Mouse (Mus musculus) R1 (cell line): ENCODE results near the gene Pheta2.
A peak's percentile ranks its signal among the peaks of the same experiment; 100 is the strongest.
"Not testable (repeated sequence)": the region's sequence is repeated elsewhere in the genome, so short reads cannot be mapped to it uniquely, and the experiment has no call there.

Source experiments
- DNase-seq: peaks from one replicate; pipeline ENCODE4 v3.0.0-alpha.2; 2018; ENCODE audit warnings: low read depth, low spot score

Gene Pheta2

DNA sequence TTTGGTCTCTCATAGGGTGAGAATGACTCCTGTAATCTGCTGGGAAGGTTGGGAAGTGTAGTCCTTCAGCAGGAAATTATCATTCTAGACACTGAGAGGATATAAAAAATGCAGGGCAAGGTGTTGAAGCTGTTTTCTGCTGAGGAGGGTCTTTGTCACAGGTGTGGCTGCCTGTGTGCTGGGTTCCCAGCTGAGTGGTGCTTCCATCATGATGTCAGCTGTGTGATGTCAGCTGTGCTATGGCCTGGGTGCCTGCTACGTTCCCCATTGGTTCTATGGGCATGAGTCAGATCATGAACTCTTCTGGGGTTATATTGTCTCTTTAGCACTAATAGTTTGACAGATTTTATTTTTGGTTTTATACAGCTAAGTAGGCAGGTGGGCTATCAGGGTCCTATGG lies 30.1 kb downstream of the Pheta2 start:
- no peak for DNase-seq

DNA sequence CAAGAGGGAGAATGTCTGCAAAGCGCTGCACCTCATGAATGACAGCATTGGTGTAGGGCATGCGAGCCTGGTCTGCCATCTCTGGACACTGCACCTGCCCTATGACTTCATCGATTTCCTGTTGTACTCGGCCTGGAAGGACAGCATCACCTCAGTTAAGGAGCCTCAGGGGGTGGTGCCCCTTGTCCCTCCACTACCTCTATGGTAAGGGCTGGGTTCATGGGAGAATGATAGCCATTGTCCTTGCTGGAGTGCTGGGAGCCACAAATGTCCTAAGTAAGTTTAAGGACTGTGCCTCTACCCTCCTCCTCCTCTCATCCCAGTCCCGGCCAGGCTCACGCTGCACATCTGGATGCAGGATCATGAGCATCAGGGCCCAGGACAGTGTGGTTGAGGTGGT lies 33.7 kb downstream of the Pheta2 start:
- DNase-seq = no peak

DNA sequence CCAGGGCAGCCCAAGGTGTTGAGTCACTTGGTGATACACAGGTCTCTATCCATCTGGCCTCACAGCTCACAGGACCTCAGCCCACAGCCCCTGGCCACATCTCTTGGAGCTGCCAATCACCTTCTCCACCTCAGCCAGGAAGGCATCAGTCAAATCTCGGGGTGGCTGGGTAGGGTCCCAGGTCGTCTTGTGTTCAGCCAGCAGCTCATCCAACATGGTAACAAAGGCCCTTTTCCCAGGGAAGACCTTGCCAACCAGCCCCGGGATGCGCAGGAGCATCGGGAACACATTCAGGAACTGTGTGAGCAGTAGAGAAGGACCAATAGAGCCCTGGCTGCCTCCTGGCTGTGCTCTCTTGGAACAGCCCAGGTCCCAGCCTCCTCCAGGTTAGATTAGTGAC lies 34.2 kb downstream of the Pheta2 start:
- no peak for DNase-seq

DNA sequence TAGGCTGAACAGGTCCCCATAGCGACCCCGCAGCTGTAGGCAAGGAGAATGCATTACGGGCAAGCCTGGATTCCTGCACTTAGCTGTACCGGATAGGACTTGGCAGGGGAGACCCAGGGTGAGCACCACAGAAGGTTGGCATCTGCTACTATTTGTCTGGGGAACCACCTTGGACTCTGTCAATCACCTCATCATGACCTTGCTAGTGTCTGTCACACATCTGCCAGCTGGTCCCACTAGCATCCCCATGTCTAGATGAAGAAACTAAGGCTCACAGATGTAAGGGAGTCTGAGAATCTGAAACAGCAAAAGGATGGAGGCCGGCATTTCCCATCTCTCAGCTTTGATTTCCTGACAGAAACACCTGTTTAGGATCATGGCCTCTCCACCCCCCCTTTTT lies 35.7 kb downstream of the Pheta2 start:
- no peak for DNase-seq

DNA sequence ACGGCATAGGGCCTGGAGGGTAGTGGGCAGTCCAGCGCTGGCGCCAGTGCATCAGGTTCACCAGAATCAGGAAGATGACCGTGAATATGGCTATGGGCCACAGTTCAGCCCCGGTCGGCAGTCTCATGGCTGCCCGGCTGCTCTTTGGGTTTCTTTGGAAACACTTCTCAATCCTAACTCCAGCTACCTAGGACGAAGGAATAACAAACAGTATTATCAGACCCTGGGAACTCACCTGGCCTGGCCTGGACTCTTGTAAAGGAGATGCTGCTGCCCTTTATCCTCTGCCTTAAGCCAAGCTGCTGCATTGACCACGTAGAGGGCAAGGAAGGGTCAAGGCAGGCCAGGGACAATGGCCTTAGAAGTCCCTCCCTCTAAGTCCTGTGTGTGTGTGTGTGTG lies 37.1 kb downstream of the Pheta2 start:
- no peak for DNase-seq

DNA sequence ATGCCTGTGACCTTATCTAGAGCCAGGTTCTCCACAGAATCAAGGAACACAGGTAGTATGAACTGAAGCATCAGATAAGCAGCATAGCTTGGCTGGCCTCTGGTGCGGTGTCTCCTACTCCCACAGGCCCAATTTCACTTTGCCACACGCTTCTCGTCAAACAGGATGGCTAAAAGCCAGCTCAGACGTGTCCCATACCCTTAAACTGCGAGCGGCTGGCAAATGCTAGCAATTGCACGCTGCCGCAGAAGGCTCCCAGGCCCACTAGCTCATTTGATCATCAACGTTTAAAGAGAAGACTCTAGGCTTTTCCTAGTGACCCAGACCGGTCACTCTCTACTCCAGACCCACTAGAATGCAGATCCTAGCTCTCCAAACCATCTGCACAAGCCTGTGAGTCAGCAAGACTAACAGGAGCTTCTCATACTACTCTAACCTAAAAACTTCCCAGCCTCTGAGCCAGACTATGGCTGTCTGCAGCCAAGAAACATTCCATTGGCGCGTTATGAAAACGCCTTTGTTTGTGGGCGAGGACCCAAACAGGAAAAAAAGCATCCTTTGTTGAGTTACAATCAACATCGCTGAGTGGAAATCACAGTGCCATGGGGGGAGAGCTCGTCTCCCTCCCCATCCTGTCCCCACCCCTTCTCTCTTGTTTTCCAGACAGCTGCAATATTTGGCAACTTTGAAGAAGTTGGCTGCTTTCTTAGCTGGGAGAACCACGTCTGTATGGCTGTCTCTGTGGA lies 37.8 kb downstream of the Pheta2 start:
- DNase-seq = no peak

DNA sequence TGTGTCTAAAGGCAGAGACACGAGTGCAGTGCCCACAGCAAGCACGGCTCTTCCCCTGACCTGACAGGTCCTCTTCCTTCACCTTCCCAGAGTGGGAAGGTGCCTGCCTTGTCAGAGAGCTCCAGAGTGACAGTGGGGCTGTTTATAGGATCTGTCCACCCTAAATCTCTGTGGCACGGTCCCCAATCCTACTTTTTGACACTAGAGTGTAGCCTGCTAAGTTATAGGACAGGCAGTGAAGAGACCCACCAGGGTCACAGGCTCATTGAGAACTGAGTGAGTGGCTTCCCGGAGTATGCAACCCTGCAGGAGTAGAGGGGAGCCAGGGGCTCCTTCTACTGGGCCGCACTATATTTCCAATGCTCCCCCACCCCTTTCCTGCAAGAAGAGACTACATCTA lies 39.0 kb downstream of the Pheta2 start:
- DNase-seq = no peak

DNA sequence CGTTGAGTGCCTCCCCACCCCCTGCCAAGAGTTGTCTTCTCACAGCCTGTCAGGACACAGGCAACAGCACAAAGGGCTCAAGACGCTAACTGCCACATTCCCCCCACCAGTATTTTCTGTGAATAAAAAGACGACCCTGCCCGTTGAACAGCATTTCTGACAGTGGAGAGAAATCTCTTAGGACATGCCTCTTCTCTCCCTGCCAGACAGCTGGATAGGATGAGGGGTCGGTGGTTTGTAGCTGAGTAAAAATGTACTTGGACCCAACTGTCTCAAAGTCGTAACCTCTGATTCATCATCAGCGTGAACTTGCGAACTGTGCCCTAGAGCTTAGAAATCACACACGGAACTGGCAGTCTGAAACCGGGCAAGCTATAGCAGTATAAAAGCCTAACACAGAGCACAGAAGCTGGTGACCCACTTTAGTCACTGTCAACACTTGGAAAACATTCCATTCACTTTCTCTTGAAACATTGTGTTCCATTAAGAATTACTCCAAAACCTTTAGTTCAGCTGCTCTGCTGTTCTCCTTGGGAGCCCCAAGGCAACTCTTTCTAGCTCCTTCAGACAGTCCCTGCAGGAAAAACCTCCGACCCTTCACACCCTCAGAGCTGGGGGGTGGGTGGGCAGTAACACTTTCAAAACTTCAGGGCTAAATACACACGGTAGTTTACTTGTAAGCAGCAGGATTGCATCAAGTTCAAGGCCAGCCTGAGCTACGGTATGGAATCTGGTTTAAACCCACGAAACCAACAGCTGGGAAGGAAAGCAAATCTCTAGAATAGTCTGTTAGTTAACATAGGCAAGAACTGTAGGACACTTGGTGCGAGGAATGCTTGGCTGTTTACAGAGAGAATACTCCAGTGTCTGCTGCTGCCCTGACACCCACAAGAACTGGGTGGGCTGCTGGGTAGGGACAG lies 39.8 kb downstream of the Pheta2 start:
- DNase-seq = no peak

DNA sequence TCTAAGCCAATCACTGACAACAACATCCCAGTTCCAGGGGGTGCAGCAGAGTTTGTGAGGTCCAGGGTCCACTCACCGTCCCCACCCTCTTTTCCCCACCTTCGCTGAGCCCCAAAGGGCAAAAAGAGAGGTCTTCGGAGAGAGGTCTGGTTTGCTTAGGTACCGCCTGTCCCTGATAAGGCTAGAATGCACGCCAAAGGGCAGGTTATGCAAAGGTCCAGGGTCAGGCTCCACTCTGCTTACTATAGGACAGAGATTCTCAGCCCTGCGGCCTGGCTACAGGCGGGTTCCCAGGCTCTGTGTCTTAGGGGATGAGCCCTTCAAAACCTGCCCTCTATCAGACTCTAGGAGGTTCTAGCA lies 40.7 kb downstream of the Pheta2 start:
- no peak for DNase-seq

DNA sequence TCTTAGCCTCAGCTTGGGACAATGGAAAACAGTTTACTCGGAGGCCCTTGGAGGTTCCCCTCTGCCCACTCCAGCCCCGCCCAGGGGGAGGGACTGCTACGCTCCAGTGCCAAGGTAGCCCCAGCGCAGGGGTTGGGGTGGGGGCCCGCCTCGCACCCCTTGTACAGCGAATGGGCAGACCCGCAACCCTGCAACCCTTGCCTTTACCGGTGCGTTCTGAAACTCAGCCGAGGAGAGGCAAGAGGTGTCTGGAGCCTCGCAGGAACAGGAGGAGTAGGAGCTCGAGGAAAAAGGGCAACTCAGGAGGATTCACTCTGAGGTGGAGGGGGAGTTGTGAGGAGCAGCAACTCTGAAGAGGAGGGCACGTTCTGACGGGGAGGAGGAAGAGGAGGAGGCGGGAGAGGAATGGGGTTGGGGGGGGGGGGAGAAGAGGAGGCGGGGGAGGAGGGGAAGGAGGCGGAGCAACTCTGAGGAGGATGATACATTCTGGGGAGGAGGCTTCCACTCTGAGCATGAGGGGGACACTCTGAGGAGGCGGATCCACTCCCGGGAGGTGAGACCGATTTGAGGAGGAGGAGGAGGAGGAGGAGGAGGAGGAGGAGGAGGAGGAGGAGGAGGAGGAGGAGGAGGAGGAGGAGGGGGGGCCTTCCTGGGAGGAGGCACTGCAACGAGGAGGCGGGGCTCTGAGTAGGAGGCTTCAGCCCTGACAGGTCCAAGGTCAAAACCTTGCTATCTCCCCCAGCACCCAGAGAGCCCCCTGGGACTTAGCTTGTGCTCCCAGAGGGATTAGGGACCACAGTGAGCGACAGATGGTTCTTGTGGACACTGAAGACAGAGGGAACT lies 41.4 kb downstream of the Pheta2 start, which contains the start of gene Cyp2d22:
Gene Cyp2d22 (minus strand): TSS at position 390 of the 843 bp plus-strand sequence.
- peak; percentile 48 for DNase-seq

DNA sequence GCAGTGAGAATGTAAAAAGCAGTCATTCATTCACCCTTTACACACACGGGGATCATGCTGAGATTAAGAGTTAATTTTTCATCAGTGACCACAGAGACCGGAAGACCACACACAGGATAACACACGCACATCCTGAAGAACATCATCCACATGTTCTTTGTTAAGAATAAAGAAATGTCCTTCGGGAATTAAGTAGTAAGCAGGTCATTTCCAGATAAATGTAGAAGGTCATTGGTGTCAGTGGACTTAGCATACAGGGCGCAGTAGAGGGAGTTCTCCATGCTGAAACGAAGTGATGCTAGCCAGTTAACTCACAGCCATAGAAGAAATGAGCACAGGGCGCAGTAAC lies 41.9 kb downstream of the Pheta2 start:
- DNase-seq = no peak

DNA sequence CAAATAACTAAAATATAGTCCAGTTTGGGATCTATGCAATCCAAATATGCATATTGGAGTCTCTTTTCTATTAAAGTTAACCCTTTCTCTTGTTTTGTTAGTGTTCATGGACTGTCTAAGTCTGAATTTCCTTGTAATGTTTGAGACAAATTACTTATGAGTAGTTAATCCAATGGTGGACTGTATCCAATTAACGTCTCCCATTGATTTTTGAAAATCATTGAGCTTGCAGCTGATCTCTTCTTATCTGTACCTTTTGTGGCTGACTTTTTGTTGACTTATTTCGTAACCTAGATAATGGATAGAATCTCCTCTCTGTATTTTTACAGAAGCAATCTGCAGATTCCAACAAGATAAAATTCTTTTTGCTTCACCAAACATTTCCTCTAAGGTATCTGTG lies 43.7 kb downstream of the Pheta2 start:
- no peak for DNase-seq

DNA sequence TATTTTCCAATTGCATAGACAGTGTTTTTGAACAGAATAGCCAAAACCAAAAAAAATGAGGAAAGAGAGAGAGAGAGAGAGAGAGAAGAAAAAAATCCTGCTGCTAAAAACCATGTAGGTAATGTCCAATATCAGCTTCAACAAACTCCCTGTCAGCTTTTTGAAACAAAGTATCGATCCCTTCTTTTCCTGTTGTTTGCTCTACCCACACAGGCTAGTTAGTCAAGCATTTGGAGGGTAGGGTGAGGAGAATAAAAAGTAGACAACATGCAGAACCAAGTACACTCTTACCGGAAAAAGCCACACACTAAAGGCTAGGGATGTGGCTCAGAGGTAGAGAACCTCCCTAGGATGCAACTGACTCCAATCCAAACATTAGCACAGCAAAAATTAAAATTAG lies 47.0 kb downstream of the Pheta2 start:
- DNase-seq = no peak

DNA sequence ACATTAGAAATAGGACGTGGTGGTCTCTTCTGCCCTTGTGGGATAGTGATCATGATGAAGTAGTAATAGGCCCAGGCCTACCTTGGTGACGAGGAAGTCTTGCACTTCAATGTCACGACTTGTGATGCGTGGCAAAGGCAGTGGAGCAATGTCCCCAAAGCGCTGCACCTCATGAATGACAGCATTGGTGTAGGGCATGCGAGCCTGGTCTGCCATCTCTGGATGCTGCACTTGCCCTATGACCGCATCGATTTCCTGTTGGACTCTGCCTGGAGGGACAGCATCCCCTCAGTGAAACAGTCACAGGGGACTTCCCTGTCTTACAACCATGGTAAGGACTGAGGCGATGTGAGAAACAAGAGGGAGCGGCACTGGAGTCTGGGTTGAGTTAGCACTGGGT lies 51.2 kb downstream of the Pheta2 start:
- not testable (repeated sequence) for DNase-seq

DNA sequence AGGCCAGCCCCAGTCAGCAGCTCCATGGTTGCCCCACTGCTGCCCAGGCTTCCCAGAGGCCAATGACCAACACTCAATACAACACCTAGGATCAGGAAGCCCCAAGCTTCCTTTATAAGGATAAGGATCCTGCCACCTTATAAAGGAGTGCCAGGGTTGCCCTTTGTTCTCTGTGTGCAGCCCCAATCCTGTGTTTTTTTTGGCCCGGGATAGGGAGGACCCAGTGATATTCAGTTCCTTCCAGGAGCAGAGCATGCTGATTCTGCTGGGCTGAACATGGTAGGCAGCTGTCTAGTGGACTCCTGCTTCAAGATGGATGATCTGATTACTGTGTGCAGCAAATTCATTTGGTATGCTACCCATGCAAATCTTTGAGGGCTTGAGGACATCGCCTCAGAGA lies 55.2 kb downstream of the Pheta2 start, which contains the start of gene Cyp2d11:
Gene Cyp2d11 (minus strand): TSS at position 101 of the 400 bp plus-strand sequence.
- DNase-seq = not testable (repeated sequence)
